Mouse (Mus musculus): Measurements from ENCODE around the gene Ppia.

DNA sequence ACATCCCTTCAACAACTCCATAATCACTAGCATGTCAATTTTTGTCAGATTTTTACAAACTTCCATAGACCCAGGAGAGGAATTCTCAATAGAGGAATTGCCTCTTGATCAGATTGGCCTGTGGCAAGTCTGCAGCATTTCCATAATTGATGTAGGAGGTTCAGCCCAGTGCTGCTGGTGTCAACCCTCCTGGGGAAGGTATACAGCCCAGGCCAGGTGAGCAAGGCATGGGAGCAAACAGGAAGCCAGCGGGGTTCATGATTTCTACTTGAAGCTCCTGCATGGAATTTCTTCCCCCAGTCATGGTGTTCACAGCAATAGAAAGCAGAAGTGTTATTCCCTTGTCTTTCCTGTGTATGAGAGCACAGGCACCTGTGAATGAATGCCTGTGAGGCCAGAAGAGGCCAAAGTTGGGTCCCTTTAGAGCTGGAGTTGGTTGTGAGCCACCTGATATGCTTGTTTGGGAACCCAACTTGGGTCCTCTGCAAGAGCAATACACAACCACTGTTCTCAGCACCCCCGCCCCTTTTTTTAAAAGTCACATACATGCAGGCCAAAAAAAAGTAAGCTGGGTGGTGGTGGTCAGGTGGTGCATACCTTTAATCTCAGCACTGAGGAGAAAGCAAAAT is 5.6 kb downstream of the Ppia start:
- TF ChIP-seq CTCF (IDR thresholded peaks at IDR 0.05; ENCODE audit: control insufficient read depth, insufficient read depth, insufficient replicate concordance, low read depth, low read length): no peak
- TF ChIP-seq POLR2A (IDR thresholded peaks at IDR 0.05; ENCODE audit: control insufficient read depth, low read depth, low read length): no peak

Data from testis, adult 2 months (tissue).